Mouse (Mus musculus): ENCODE results near the gene Fhit. TPM values are rescaled to one million over a fixed set of nuclear protein-coding genes. Genes with fewer than 3 reads are reported as not detected.

Gene Fhit
- polyA plus RNA-seq, 1 experiment from 2014 or later = 21.4 TPM

- H3K4me3 ChIP-seq (ENCODE audit: low read depth, low read length) = no peak overlapping the region
- no peaks in the 10 kb centered on the region for H3K27me3 ChIP-seq (replicated peaks; ENCODE audit: control insufficient read depth, insufficient read depth, low read length)
- TF ChIP-seq CTCF (IDR thresholded peaks at IDR 0.05; ENCODE audit: low read depth) = no peak
- no peak overlapping the region for H3K27ac ChIP-seq (ENCODE audit: low read depth, low read length)
- no peaks in the 10 kb centered on the region for H3K9me3 ChIP-seq (ENCODE audit: control insufficient read depth)
- H3K4me2 ChIP-seq (replicated peaks; ENCODE audit: low read depth) = no peak overlapping the region
- no peaks in the 10 kb centered on the region for H3K36me3 ChIP-seq (ENCODE audit: control insufficient read depth, insufficient read depth)
- H3K4me1 ChIP-seq (replicated peaks; ENCODE audit: control insufficient read depth, insufficient read depth, low read length) = no peaks in the 10 kb centered on the region
- WGBS = 83% methylated on average over 3 of the region's 3 CpGs
- no peak for ATAC-seq
- no peak overlapping the region for H3K9ac ChIP-seq (ENCODE audit: low read depth, low read length)
These were observed 287.1 kb downstream of the Fhit start for GRCm38 (mm10) chr14:10874595-10875372.

- ATAC-seq = no peak
These were observed 304.2 kb downstream of the Fhit start for GRCm38 (mm10) chr14:10857606-10858005.

GRCm38 (mm10) chr14:10851936-10852335 is 309.9 kb downstream of the Fhit start:
- Histone ChIP-seq H3K27ac (ENCODE audit: low read depth, low read length) (no peak overlapping the region), H3K9ac (ENCODE audit: low read depth, low read length) (no peak overlapping the region), H3K27me3 (replicated peaks; ENCODE audit: control insufficient read depth, insufficient read depth, low read length) (no peaks in the 10 kb centered on the region), H3K4me2 (replicated peaks; ENCODE audit: low read depth) (no peak overlapping the region), H3K9me3 (ENCODE audit: control insufficient read depth) (no peaks in the 10 kb centered on the region), H3K4me3 (ENCODE audit: low read depth, low read length) (no peak overlapping the region), H3K4me1 (replicated peaks; ENCODE audit: control insufficient read depth, insufficient read depth, low read length) (no peaks in the 10 kb centered on the region), H3K36me3 (ENCODE audit: control insufficient read depth, insufficient read depth) (no peaks in the 10 kb centered on the region)
- WGBS = 84% methylated on average over 1 of the region's 1 CpGs
- TF ChIP-seq CTCF (IDR thresholded peaks at IDR 0.05; ENCODE audit: low read depth) = no peak
- ATAC-seq = no peak

More at GRCm38 (mm10) chr14:10857606-10858005, 304.2 kb downstream of the Fhit start:
- Histone ChIP-seq H3K36me3 (ENCODE audit: control insufficient read depth, insufficient read depth) (no peaks in the 10 kb centered on the region), H3K9me3 (ENCODE audit: control insufficient read depth) (no peaks in the 10 kb centered on the region), H3K4me1 (replicated peaks; ENCODE audit: control insufficient read depth, insufficient read depth, low read length) (no peaks in the 10 kb centered on the region), H3K4me3 (ENCODE audit: low read depth, low read length) (no peak overlapping the region), H3K4me2 (replicated peaks; ENCODE audit: low read depth) (no peak overlapping the region), H3K27ac (ENCODE audit: low read depth, low read length) (no peak overlapping the region), H3K9ac (ENCODE audit: low read depth, low read length) (no peak overlapping the region), H3K27me3 (replicated peaks; ENCODE audit: control insufficient read depth, insufficient read depth, low read length) (no peaks in the 10 kb centered on the region)
- 44% methylated on average over 3 of the region's 3 CpGs for WGBS
- no peak for TF ChIP-seq CTCF (IDR thresholded peaks at IDR 0.05; ENCODE audit: low read depth)

GRCm38 (mm10) chr14:10836001-10836400 is 325.8 kb downstream of the Fhit start:
- Histone ChIP-seq H3K9me3 (ENCODE audit: control insufficient read depth) (no peaks in the 10 kb centered on the region), H3K27me3 (replicated peaks; ENCODE audit: control insufficient read depth, insufficient read depth, low read length) (no peaks in the 10 kb centered on the region), H3K4me2 (replicated peaks; ENCODE audit: low read depth) (no peak overlapping the region), H3K4me1 (replicated peaks; ENCODE audit: control insufficient read depth, insufficient read depth, low read length) (no peaks in the 10 kb centered on the region), H3K36me3 (ENCODE audit: control insufficient read depth, insufficient read depth) (no peaks in the 10 kb centered on the region), H3K4me3 (ENCODE audit: low read depth, low read length) (no peak overlapping the region), H3K27ac (ENCODE audit: low read depth, low read length) (no peak overlapping the region), H3K9ac (ENCODE audit: low read depth, low read length) (no peak overlapping the region)
- ATAC-seq = no peak
- TF ChIP-seq CTCF (IDR thresholded peaks at IDR 0.05; ENCODE audit: low read depth) = no peak
- WGBS = 77% methylated on average over 1 of the region's 1 CpGs

- no peak overlapping the region for H3K4me3 ChIP-seq (ENCODE audit: low read depth, low read length)
- H3K4me2 ChIP-seq (replicated peaks; ENCODE audit: low read depth) = no peak overlapping the region
- H3K9me3 ChIP-seq (ENCODE audit: control insufficient read depth) = no peaks in the 10 kb centered on the region
- H3K27me3 ChIP-seq (replicated peaks; ENCODE audit: control insufficient read depth, insufficient read depth, low read length) = no peaks in the 10 kb centered on the region
- no peak for ATAC-seq
- WGBS = 68% methylated on average over 4 of the region's 4 CpGs
- TF ChIP-seq CTCF (IDR thresholded peaks at IDR 0.05; ENCODE audit: low read depth) = no peak
- no peaks in the 10 kb centered on the region for H3K36me3 ChIP-seq (ENCODE audit: control insufficient read depth, insufficient read depth)
- H3K9ac ChIP-seq (ENCODE audit: low read depth, low read length) = no peak overlapping the region
- H3K27ac ChIP-seq (ENCODE audit: low read depth, low read length) = no peak overlapping the region
- H3K4me1 ChIP-seq (replicated peaks; ENCODE audit: control insufficient read depth, insufficient read depth, low read length) = no peaks in the 10 kb centered on the region
These were observed 337.0 kb downstream of the Fhit start for GRCm38 (mm10) chr14:10824819-10825218.

GRCm38 (mm10) chr14:10813551-10813950 is 348.3 kb downstream of the Fhit start:
- TF ChIP-seq CTCF (IDR thresholded peaks at IDR 0.05; ENCODE audit: low read depth) = no peak
- ATAC-seq = no peak
- Histone ChIP-seq H3K4me3 (ENCODE audit: low read depth, low read length) (no peak overlapping the region), H3K36me3 (ENCODE audit: control insufficient read depth, insufficient read depth) (no peaks in the 10 kb centered on the region), H3K9me3 (ENCODE audit: control insufficient read depth) (no peaks in the 10 kb centered on the region), H3K4me2 (replicated peaks; ENCODE audit: low read depth) (no peak overlapping the region), H3K27me3 (replicated peaks; ENCODE audit: control insufficient read depth, insufficient read depth, low read length) (no peaks in the 10 kb centered on the region), H3K4me1 (replicated peaks; ENCODE audit: control insufficient read depth, insufficient read depth, low read length) (no peaks in the 10 kb centered on the region), H3K9ac (ENCODE audit: low read depth, low read length) (no peak overlapping the region), H3K27ac (ENCODE audit: low read depth, low read length) (no peak overlapping the region)
- 40% methylated on average over 2 of the region's 2 CpGs for WGBS
